ENCODE assay signal across 18 mouse cellular contexts in genomic region chr17:86420646-86421338, GRCm38 (mm10).
A peak's percentile ranks its signal among the peaks of the same experiment; 100 is the strongest.
DNase-seq lines count a peak whose midpoint lies in the region; TF ChIP-seq lines count a peak whose summit lies in the region.
"Had no signal": no experiment of that assay in that cellular context is flagged by ENCODE, and none has a peak within 500 bp of the region (broad histone marks: within the 10 kb centered on the region; RNA-seq: fewer than 3 reads in every experiment).

No protein-coding gene starts in this region.

- no peak for DNase-seq in heart, embryonic 10.5 days (ENCODE audit: low spot score)
- no peak for DNase-seq in heart, adult 11 months
- DNase-seq in left cerebral cortex, adult 2 months (ENCODE audit: extremely low spot score in 1 of 2, low spot score in 2 of 2) = peak in 1 of 2 experiments; percentile 53
- no peak for DNase-seq in left cerebral cortex, adult 11 months (ENCODE audit: low spot score)
- DNase-seq in right cerebral cortex, postnatal 25 days = peak; percentile 54
- no peak for DNase-seq in right cerebral cortex, postnatal 10 days (ENCODE audit: low spot score in 2 of 2)
- no peak for DNase-seq in liver
- DNase-seq: adrenal gland, adult 2 months; cerebellum, adult 18-20 months; kidney, adult 11 months; kidney, postnatal 4 days; thymus, adult 18-20 months; thymus, postnatal 36 days had no signal

- intact Hi-C loops in left cerebral cortex, adult 2 months (cut with DNase I) = no loop called here

- no peaks in the 10 kb centered on the region for H3K27me3 ChIP-seq in heart, embryonic 10.5 days (ENCODE audit: insufficient read depth, poor library complexity, severe bottlenecking)
- H3K27me3 ChIP-seq: kidney, embryonic 15.5 days; neural tube, embryonic 12.5 days; stomach, embryonic 15.5 days had no signal

- H3K27ac ChIP-seq in heart, embryonic 10.5 days = peak overlapping the region; percentile 50; the same call in 1 of the 2 replicates
- H3K27ac ChIP-seq in left cerebral cortex, adult 2 months = peak overlapping the region; percentile 41
- H3K27ac ChIP-seq: kidney, embryonic 15.5 days; limb, embryonic 10.5 days; macrophage; neural tube, embryonic 12.5 days; stomach, embryonic 15.5 days had no signal

- TF ChIP-seq CTCF in left cerebral cortex, adult 2 months (IDR thresholded peaks at IDR 0.05) = no peak

- 75% methylated on average over 10 of the region's 10 CpGs for WGBS in heart, embryonic 10.5 days

- H3K36me3 ChIP-seq in heart, embryonic 10.5 days = peaks cover 9% of the 10 kb centered on the region; the same call in 1 of the 2 replicates
- H3K36me3 ChIP-seq: limb, embryonic 10.5 days; neural tube, embryonic 12.5 days; stomach, embryonic 15.5 days had no signal

- 0 out of 2 replicates have a peak, but pooled peaks cover 2% of the 10 kb centered on the region for H3K9me3 ChIP-seq in heart, embryonic 10.5 days
- H3K9me3 ChIP-seq: kidney, embryonic 15.5 days; limb, embryonic 10.5 days; neural tube, embryonic 12.5 days; stomach, embryonic 15.5 days had no signal

- no peak overlapping the region for H3K4me3 ChIP-seq in heart, embryonic 10.5 days
- H3K4me3 ChIP-seq in left cerebral cortex, adult 2 months = no peak overlapping the region
- H3K4me3 ChIP-seq: kidney, embryonic 15.5 days; limb, embryonic 10.5 days; neural tube, embryonic 12.5 days; stomach, embryonic 15.5 days had no signal

- H3K4me1 ChIP-seq in heart, embryonic 10.5 days = peaks cover 15% of the 10 kb centered on the region
- H3K4me1 ChIP-seq: stomach, embryonic 15.5 days had no signal
